Mouse (Mus musculus): ENCODE data around the gene Txnrd1. TPM values are rescaled to one million over a fixed set of nuclear protein-coding genes. Genes with fewer than 3 reads are reported as not detected.

Txnrd1 gene
- polyA plus RNA-seq, 1 experiment: 47.5 TPM

DNA sequence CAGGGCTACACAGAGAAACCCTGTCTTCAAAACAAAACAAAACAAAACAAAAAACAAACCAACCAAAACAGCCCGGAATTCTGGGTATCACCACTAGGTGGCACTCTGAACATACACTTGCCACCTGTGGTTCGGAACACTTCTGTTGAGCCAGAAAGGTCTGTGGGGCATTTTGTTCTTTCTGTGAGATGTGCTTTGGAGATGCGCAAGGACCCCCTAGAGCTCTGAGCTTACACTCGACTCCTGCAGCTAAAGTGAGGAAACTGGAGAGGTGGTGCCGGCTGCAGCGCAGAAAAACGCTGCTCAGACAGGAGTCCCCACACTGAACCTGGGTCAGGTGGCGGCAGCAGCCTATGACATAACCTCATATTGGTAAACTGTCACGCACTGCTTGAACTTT lies 75.6 kb downstream of the Txnrd1 start:
- DNase-seq (ENCODE audit: extremely low spot score in 1 of 2, low spot score in 1 of 2): peak in 1 of 2 experiments; percentile 85

DNA sequence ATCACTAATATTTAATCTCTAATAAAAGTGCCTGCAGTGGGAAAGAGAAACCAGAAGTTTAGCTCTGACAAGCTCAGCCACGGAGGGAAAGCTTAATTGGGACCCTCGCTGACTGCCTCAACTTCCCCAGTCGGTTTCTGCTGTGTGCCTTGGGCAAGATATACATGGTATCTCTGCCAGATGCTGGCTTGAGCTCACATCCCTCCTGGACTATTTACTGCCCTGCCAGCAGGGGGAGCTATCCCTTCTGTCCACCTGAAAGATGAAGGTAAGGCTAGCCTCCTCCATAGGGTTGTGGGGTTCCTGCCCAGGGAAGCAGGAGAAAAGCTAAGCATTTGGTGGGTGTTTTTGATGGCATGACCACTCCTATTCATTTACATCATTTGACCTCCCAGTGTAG lies 76.4 kb downstream of the Txnrd1 start:
- DNase-seq (ENCODE audit: extremely low spot score in 1 of 2, low spot score in 1 of 2): no peak

GRCm38 (mm10) chr10:82913238-82913637 lies 79.5 kb downstream of the Txnrd1 start:
- DNase-seq (ENCODE audit: extremely low spot score in 1 of 2, low spot score in 1 of 2): no peak

DNA sequence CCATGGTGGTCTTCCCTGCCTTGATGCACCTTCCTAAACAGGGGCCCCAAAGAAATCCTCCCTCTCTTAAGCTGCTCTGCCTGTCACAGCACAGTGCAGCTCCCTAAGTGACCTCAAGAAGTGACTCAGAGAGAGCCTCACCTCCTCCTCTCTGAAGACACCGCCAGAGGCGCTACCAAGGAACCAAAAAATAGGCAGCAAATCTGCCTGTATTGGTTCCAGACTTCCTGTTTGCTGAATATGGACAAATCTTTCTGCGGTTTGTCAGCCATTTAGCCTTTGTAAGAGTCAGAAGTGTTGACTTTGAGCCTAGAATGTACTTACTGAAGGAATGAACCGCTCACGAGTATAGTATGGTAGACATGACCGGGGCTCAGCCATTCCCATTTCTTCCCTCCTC lies 80.0 kb downstream of the Txnrd1 start:
- DNase-seq (ENCODE audit: extremely low spot score in 1 of 2, low spot score in 1 of 2): no peak

DNA sequence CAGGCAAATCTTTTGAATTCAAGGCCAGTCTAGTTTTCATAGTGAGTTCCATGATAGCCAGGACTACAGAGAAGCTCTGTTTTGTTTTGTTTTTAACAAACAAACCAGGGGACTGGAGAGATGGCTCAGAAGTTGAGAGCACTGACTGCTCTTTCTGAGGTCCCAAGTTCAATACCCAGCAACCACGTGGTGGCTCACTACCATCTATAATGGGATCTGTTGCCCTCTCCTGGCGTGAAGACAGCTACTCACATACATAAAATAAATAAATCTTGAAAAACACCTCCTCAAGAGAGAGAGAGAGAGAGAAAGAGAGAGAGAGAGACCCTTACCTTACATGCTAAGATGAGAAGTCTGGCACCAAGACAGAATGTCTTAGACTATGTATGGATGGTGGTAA lies 84.9 kb downstream of the Txnrd1 start:
- DNase-seq (ENCODE audit: extremely low spot score in 1 of 2, low spot score in 1 of 2): no peak

GRCm38 (mm10) chr10:82919404-82919980 lies 85.7 kb downstream of the Txnrd1 start:
- DNase-seq (ENCODE audit: extremely low spot score in 1 of 2, low spot score in 1 of 2): peak; percentile 65 to 81

- no peak for DNase-seq (ENCODE audit: extremely low spot score in 1 of 2, low spot score in 1 of 2)
Observed at GRCm38 (mm10) chr10:82923547-82923946, 89.8 kb downstream of the Txnrd1 start.

- no peak for DNase-seq (ENCODE audit: extremely low spot score in 1 of 2, low spot score in 1 of 2)
Observed at GRCm38 (mm10) chr10:82924750-82925149, 91.0 kb downstream of the Txnrd1 start.

- DNase-seq (ENCODE audit: extremely low spot score in 1 of 2, low spot score in 1 of 2): no peak
Observed at GRCm38 (mm10) chr10:82925624-82926023, 91.9 kb downstream of the Txnrd1 start.

DNA sequence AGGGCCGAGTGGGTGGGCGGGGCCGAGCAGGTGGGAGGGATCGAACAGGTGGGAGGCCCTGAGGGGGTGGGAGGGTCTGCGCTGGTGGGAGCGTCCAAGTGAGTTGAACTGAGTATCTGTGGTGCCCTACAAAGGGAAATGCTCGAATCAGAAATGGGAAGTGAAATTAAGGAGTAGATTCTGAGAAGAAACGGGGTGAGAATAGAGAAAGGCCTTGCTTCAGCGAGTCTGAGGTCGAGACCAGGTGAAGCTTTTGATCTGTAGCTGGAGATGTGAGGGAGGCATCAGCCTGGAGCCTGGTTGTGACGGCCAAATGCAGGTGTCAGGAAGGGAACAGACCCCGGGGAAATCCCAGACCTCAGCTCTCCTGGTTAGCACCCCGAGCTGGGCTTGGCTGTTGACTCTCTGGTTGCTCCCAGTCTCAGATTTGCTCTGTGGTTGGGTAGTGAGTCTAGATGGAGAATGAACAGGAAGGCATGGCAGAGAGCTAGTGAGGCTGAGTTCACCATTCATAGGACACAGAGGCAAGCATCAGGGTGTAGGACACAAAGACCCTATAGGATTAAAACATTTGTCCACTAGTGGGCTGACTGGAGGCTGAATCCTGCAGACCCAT lies 101.4 kb downstream of the Txnrd1 start:
- DNase-seq (ENCODE audit: extremely low spot score in 1 of 2, low spot score in 1 of 2): no peak

- no peak for DNase-seq (ENCODE audit: extremely low spot score in 1 of 2, low spot score in 1 of 2)
Observed at GRCm38 (mm10) chr10:82935774-82936173, 102.0 kb downstream of the Txnrd1 start.

Other genes starting within 250 kb of the Txnrd1 start
- 34.4 TPM in 2 replicates for gene 1190007I07Rik, start 210.7 kb upstream of the Txnrd1 start, polyA plus RNA-seq (2012; rRNA removed)
- 59.9 and 61.2 TPM in 2 replicates for gene Tdg, start 204.1 kb upstream of the Txnrd1 start, polyA plus RNA-seq (2012; rRNA removed)
- gene Glt8d2, start 143.3 kb upstream of the Txnrd1 start, polyA plus RNA-seq (2012; rRNA removed): 11.0 and 11.3 TPM in 2 replicates
- 26.4 and 27.3 TPM in 2 replicates for gene Hcfc2, start 137.8 kb upstream of the Txnrd1 start, polyA plus RNA-seq (2012; rRNA removed)
- 49.0 and 61.6 TPM in 2 replicates for gene Nfyb, start 69.8 kb upstream of the Txnrd1 start, polyA plus RNA-seq (2012; rRNA removed)
- 0.42 and 0.69 TPM in 2 replicates for gene Eid3, start 32.7 kb downstream of the Txnrd1 start, polyA plus RNA-seq (2012; rRNA removed)
- 32.8 and 34.6 TPM in 2 replicates for gene Chst11, start 151.5 kb downstream of the Txnrd1 start, polyA plus RNA-seq (2012; rRNA removed)